25 mouse cellular contexts compared by ENCODE assay signal in genomic region chr1:130993574-130994154, GRCm38 (mm10). TPM values are rescaled to one million over a fixed set of nuclear protein-coding genes. Genes with fewer than 3 reads are reported as not detected.
DNase-seq lines count a peak whose midpoint lies in the region; ATAC-seq and TF ChIP-seq lines count a peak whose summit lies in the region.
"Had no signal": no experiment of that assay in that cellular context is flagged by ENCODE, and none has a peak within 500 bp of the region (broad histone marks: within the 10 kb centered on the region; RNA-seq: fewer than 3 reads in every experiment).

No protein-coding gene starts in this region.

- no peaks in the 10 kb centered on the region; the same call in 1 of the 2 replicates for H3K4me1 ChIP-seq in midbrain, embryonic 11.5 days (ENCODE audit: control insufficient read depth, insufficient read depth, low read length)
- no peaks in the 10 kb centered on the region for H3K4me1 ChIP-seq in midbrain, embryonic 13.5 days (replicated peaks)
- no peaks in the 10 kb centered on the region for H3K4me1 ChIP-seq in kidney, embryonic 15.5 days
- H3K4me1 ChIP-seq: heart, embryonic 10.5 days; heart, embryonic 15.5 days had no signal

- TF ChIP-seq CTCF in gastrocnemius, adult 2 months (IDR thresholded peaks at IDR 0.05) = no peak

- H3K9me3 ChIP-seq in midbrain, embryonic 11.5 days (ENCODE audit: control insufficient read depth, low read length) = no peaks in the 10 kb centered on the region
- no peaks in the 10 kb centered on the region for H3K9me3 ChIP-seq in midbrain, embryonic 13.5 days
- no peaks in the 10 kb centered on the region for H3K9me3 ChIP-seq in kidney, embryonic 15.5 days (replicated peaks)
- H3K9me3 ChIP-seq: heart, embryonic 10.5 days; heart, embryonic 15.5 days had no signal

- H3K27ac ChIP-seq in midbrain, embryonic 11.5 days (ENCODE audit: low read depth, low read length) = no peak overlapping the region
- no peak overlapping the region for H3K27ac ChIP-seq in midbrain, embryonic 13.5 days
- H3K27ac ChIP-seq in kidney, embryonic 15.5 days = no peak overlapping the region
- H3K27ac ChIP-seq in gastrocnemius, adult 2 months = no peak overlapping the region
- H3K27ac ChIP-seq: heart, embryonic 10.5 days; heart, embryonic 15.5 days; hindbrain, embryonic 14.5 days had no signal

- H3K36me3 ChIP-seq in midbrain, embryonic 11.5 days (ENCODE audit: control insufficient read depth, insufficient read depth, low read length) = no peaks in the 10 kb centered on the region
- H3K36me3 ChIP-seq in midbrain, embryonic 13.5 days = no peaks in the 10 kb centered on the region
- no peaks in the 10 kb centered on the region for H3K36me3 ChIP-seq in kidney, embryonic 15.5 days
- H3K36me3 ChIP-seq: heart, embryonic 10.5 days; heart, embryonic 15.5 days had no signal

- peak; percentile 21 for DNase-seq in midbrain, embryonic 11.5 days (ENCODE audit: low spot score, missing footprints)
- peak; percentile 23 for DNase-seq in brain, adult 2 months (ENCODE audit: low read depth, low spot score)
- no peak for DNase-seq in gastrocnemius, adult 2 months
- DNase-seq: adrenal gland, postnatal 10 days; cerebellum, adult 11-12 months; cerebellum, adult 9-10 months; cerebellum, postnatal 25 days; gastrocnemius, postnatal 25 days; heart, adult 18-20 months; heart, postnatal 14 days; kidney, adult 9 months had no signal

- H3K4me2 ChIP-seq in midbrain, embryonic 11.5 days = no peak overlapping the region
- H3K4me2 ChIP-seq in midbrain, embryonic 13.5 days (replicated peaks) = no peak overlapping the region
- no peak overlapping the region for H3K4me2 ChIP-seq in kidney, embryonic 15.5 days
- H3K4me2 ChIP-seq: heart, embryonic 15.5 days; hindbrain, embryonic 14.5 days had no signal

- no peaks in the 10 kb centered on the region for H3K27me3 ChIP-seq in midbrain, embryonic 11.5 days (ENCODE audit: control insufficient read depth, insufficient read depth, low read length)
- no peaks in the 10 kb centered on the region for H3K27me3 ChIP-seq in midbrain, embryonic 13.5 days
- H3K27me3 ChIP-seq in kidney, embryonic 15.5 days = no peaks in the 10 kb centered on the region
- H3K27me3 ChIP-seq: heart, embryonic 15.5 days had no signal

- 88% methylated on average over 9 of the region's 9 CpGs for WGBS in midbrain, embryonic 11.5 days
- 89% methylated on average over 9 of the region's 9 CpGs for WGBS in midbrain, embryonic 13.5 days
- WGBS in kidney, embryonic 15.5 days = 75% methylated on average over 9 of the region's 9 CpGs

- no peak for ATAC-seq in midbrain, embryonic 11.5 days (ENCODE audit: low FRiP score)
- no peak for ATAC-seq in midbrain, embryonic 13.5 days
- peak; percentile 91 for ATAC-seq in CD4-positive, CD25-positive, alpha-beta regulatory T cell, adult 4 months
- ATAC-seq in neutrophil, adult 5-6 weeks (ENCODE audit: extremely low read depth, insufficient number of reproducible peaks, low FRiP score, poor library complexity, severe bottlenecking) = 0 out of 2 replicates have a peak, but pooled peaks have one; percentile 16
- ATAC-seq in kidney, embryonic 15.5 days (replicated peaks; ENCODE audit: low FRiP score) = no peak
- no peak for ATAC-seq in granulocyte monocyte progenitor cell, adult 5-6 weeks (replicated peaks; ENCODE audit: poor library complexity, severe bottlenecking)
- ATAC-seq: forebrain, embryonic 14.5 days; intestine, postnatal 0 days; Patski had no signal

- intact Hi-C loops in gastrocnemius, adult 2 months (cut with DNase I) = no loop called here

- no peak overlapping the region for H3K9ac ChIP-seq in midbrain, embryonic 11.5 days (ENCODE audit: low read length)
- H3K9ac ChIP-seq in midbrain, embryonic 13.5 days (replicated peaks) = no peak overlapping the region
- no peak overlapping the region for H3K9ac ChIP-seq in kidney, embryonic 15.5 days
- H3K9ac ChIP-seq: heart, embryonic 15.5 days; hindbrain, embryonic 14.5 days had no signal

- no peak overlapping the region for H3K4me3 ChIP-seq in midbrain, embryonic 11.5 days (ENCODE audit: low read depth, low read length)
- no peak overlapping the region for H3K4me3 ChIP-seq in midbrain, embryonic 13.5 days (replicated peaks)
- no peak overlapping the region for H3K4me3 ChIP-seq in kidney, embryonic 15.5 days (replicated peaks)
- H3K4me3 ChIP-seq in gastrocnemius, adult 2 months = no peak overlapping the region
- H3K4me3 ChIP-seq: heart, embryonic 10.5 days; heart, embryonic 15.5 days had no signal

RNA-seq across cellular contexts. Expression of gene Il10, which starts 26.0 kb away (rescaled TPM):
- not detected in 2 replicates for polyA plus RNA-seq in midbrain, embryonic 11.5 days (2014; fragmentation: Nextera tagmentation; extraction: Ambion mirVana)
- polyA plus RNA-seq in midbrain, embryonic 13.5 days (2015; fragmentation: Nextera tagmentation; extraction: Ambion mirVana) = not detected in 2 replicates
- polyA plus RNA-seq in CD4-positive, CD25-positive, alpha-beta regulatory T cell, adult 4 months (2017; shearing (Covaris generic)) = 10 to 100 TPM in 1 of 2 experiments, 1 to 10 TPM in 1; 5.9 to 13.6 TPM
- not detected in 2 replicates for total RNA-seq in neutrophil, adult 5-6 weeks (2017)
- polyA plus RNA-seq in kidney, embryonic 15.5 days (2015; fragmentation: Nextera tagmentation; extraction: Ambion mirVana) = not detected in 2 replicates
- not detected for total RNA-seq in gastrocnemius, adult 2 months (2021)
- not detected in 2 replicates for total RNA-seq in granulocyte monocyte progenitor cell, adult 5-6 weeks (2014; fragmentation: Nextera tagmentation)
- total RNA-seq in granulocyte monocyte progenitor cell, adult 5-6 weeks (2017) = not detected in 2 replicates
- total RNA-seq: adrenal gland, postnatal 10 days; adrenal gland, postnatal 4 days; gastrocnemius, postnatal 25 days; heart, adult 18-20 months; heart, postnatal 14 days had no signal
- polyA plus RNA-seq: embryonic facial prominence, embryonic 14.5 days; forebrain, embryonic 14.5 days; heart, embryonic 10.5 days; heart, embryonic 15.5 days; hindbrain, embryonic 14.5 days; intestine, postnatal 0 days had no signal

RNA-seq across cellular contexts. Expression of gene Il19, which starts 53.7 kb away (rescaled TPM):
- not detected in 2 replicates for polyA plus RNA-seq in midbrain, embryonic 11.5 days (2014; fragmentation: Nextera tagmentation; extraction: Ambion mirVana)
- polyA plus RNA-seq in midbrain, embryonic 13.5 days (2015; fragmentation: Nextera tagmentation; extraction: Ambion mirVana) = not detected in 2 replicates
- polyA plus RNA-seq in CD4-positive, CD25-positive, alpha-beta regulatory T cell, adult 4 months (2017; shearing (Covaris generic)) = not detected
- not detected in 2 replicates for total RNA-seq in neutrophil, adult 5-6 weeks (2017)
- 0.18 TPM in 1 of 2 replicates, not detected in the other for polyA plus RNA-seq in kidney, embryonic 15.5 days (2015; fragmentation: Nextera tagmentation; extraction: Ambion mirVana)
- not detected for total RNA-seq in gastrocnemius, adult 2 months (2021)
- total RNA-seq in granulocyte monocyte progenitor cell, adult 5-6 weeks (2014; fragmentation: Nextera tagmentation) = not detected in 2 replicates
- not detected in 2 replicates for total RNA-seq in granulocyte monocyte progenitor cell, adult 5-6 weeks (2017)
- total RNA-seq: adrenal gland, postnatal 10 days; adrenal gland, postnatal 4 days; gastrocnemius, postnatal 25 days; heart, adult 18-20 months; heart, postnatal 14 days; hematopoietic stem cell, adult 5-6 weeks had no signal
- polyA plus RNA-seq: forebrain, embryonic 14.5 days; heart, embryonic 15.5 days; hindbrain, embryonic 14.5 days; intestine, postnatal 0 days had no signal

Comparison
In these comparisons a context has a peak if more than half of its experiments do, and no peak if none do; other contexts are left out.
1. ATAC-seq: peak in CD4-positive, CD25-positive, alpha-beta regulatory T cell, adult 4 months (single experiment) and neutrophil, adult 5-6 weeks (single experiment); none in midbrain, embryonic 11.5 days (single experiment), midbrain, embryonic 13.5 days (single experiment), kidney, embryonic 15.5 days (single experiment) and granulocyte monocyte progenitor cell, adult 5-6 weeks (single experiment).